Mouse (Mus musculus): ENCODE measurements around the gene Cd276. TPM values are rescaled to one million over a fixed set of nuclear protein-coding genes. Genes with fewer than 3 reads are reported as not detected.

Gene Cd276
- total RNA-seq, 2 experiments from 2014 or later, result 10.1 TPM

DNA sequence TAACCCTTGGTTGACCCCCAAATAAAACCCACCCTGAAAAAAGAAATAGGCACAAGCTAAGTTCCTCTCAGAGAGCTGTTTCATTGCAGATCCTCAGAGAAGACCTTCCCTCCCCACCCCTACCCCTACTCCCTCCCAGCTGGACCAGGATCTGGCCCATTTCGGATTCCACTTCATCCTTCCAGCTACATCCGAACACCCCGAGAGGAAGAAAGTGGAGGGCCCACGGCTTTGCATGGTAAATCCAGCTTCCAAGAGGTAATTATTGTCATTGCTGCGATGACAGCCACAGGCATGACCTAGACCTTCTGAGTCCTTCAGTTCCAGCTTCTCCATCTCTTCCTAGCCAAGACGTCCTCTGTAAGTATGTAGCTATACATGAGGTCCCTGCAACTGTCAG lies 4.3 kb downstream of the Cd276 start:
- DNase-seq, result no peak

DNA sequence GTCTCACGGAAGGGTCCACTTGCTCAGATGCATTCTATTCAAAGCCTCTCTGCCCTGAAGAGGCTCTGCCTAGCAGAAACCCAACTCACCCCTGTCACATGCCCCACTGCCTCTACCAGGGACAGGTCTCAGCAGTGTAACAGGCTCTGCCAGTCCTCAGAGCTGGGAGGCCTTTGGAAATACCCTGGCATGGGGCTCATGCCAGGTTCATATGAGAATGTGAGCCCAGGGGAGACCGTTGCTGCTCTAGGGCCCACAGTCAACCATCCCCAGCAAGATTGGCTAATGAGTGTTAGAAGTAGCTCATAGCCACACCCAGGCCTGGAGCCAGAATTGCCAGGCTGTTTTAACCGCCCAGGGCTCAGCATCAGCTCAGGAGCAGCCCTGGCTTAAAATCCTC lies 5.5 kb downstream of the Cd276 start:
- DNase-seq, result peak; percentile 40

DNA sequence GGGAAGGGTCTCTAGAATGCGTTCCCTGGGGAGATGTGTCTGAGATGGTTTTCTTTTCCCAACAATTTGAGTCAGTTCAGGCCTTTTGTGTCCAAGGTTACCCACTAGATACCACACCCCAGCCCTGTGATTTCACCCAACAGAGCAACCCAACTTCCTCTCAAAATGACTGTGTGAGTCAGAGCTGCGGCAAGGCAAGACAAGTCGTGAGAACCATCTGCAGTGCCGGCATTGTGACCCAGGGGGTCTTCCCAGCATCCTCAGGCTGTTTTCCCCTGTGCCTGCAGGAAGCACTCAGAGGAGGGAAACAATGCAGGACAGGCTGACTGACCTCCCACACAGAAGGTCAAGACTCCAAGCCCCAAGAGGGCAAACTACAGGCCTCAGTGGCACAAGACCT lies 6.3 kb downstream of the Cd276 start:
- no peak for DNase-seq

DNA sequence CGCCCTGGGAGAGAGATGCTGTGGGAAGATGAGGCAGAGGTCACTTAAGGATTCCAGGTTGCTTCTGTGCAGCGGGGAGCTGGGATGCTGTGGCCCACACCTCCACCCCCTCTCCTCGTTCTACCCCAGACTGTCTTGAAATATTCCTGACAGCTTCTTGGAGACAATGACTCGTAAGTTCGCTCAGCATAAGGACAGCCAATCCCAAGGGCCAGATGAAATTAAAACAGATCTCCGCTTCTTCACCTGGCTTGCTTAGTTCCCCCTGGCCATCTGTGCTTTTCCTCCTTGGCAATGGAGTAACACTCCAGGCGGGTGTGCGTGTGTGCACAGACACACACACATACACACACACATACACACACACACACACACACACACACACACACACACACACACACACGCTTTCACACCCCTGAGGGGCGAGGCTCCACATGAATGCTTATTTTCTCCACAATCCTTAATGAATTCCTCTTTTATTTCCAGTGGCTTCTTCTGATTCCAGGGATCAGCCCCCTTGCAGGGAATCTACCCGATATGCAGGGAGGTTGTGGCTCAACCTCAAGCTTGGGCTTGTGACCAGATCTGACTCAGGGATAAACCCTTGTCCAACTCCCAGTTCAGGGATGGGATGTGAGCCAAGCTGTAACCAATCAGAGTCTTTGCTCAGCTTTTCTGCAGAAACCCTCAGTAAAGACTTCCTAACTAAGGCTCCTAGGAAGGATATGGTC lies 8.4 kb downstream of the Cd276 start:
- peak; percentile 59 for DNase-seq

DNA sequence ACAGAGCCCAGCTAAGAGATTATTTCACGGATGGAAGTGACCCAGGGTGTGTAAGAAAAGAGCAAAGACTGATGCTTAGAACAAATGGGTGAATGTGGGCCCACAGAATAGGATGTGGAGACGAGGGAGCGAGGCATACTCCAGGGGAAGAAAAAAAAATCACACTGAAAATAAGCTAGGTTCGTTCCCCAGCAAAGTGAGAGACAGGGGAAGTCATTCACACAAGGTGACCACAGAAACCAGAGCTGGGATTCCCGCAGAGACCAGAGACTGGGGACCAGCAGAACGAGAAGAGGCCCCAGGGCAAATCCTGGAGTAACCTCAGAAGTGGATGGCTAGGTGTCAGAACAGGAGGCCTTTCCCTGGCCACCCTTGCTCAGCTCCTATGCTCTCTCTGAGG lies 9.8 kb downstream of the Cd276 start:
- DNase-seq, result no peak

DNA sequence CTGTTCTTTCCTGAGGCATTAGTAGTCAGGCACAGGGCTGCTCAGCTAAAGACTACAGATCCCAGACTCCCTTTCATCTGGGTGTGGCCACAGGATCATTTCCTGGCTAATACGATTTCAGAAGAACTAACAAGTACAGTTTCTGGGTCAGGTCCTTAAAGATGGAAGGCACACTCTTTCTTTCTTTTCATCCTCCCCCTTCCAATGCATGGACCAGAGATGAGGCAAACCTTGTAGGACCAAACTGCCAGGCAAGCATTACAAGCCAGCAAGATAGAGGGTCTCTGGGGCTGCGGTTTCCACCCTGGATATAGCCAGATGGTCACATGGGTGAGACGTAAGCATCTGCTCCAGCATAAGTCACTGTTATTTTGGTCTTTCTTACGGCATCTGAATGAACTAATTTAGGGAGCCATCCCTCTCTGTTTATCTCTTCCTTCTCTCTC lies 10.3 kb downstream of the Cd276 start:
- DNase-seq, result no peak

DNA sequence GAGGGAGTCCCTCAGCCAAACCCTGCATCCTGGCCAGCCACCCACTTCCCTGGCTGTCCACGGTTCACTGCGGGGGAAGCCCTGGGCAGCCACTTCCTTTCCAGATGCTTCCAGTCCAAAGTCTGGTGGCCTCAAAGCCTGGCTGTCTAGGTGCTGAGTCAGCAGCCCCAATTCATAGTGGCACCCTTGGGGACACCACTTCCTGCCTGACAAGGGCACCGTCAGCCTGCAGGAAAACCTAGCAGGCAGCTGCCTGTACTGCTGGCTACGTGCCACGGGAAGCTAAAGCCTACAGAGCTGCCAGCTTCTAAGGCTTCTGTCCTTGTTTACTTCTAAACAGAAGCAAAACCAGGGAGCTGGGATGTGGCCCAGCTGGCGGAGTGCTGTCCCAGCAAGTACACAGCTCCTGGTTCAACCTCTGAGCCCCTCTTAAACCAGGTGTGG lies 13.3 kb downstream of the Cd276 start:
- peak; percentile 80 for DNase-seq

DNA sequence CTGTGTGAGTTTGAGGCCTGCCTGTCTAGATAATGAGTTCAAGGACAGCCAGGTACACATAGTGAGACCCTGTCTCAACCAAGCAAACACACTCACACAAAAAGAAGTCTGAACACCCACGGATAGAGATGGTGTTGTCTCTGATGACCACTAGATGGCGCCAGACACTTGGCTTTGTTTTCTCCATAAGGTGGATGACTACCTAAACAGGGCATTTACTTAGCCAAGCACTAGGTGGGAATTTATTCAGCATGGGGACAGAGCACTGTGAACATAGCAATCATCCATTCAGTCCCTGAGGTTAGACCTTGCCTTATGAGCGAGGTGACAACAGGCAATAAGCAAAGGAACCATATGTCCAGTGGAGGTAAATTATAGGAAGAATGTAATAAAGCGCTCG lies 15.4 kb downstream of the Cd276 start:
- DNase-seq, result no peak

DNA sequence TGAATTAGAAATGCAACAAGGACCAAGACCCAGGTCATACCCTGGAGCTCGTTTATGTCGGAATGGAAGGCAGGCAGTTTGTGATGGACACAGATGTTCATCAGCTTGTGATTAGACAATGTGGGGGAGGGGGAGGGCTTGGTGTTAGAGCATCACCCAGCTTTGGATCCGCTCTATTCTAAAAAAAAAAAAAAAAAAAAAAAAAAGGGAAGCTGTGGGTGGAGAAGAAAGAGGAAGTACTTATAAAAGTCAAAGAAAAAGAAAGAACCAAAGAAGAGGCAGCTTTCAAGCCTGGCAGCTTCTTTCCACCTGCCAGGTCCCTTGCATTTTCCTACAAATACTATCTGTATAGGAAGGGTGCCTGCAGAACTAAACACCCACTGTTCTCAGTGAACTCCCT lies 17.5 kb downstream of the Cd276 start:
- DNase-seq, result no peak

DNA sequence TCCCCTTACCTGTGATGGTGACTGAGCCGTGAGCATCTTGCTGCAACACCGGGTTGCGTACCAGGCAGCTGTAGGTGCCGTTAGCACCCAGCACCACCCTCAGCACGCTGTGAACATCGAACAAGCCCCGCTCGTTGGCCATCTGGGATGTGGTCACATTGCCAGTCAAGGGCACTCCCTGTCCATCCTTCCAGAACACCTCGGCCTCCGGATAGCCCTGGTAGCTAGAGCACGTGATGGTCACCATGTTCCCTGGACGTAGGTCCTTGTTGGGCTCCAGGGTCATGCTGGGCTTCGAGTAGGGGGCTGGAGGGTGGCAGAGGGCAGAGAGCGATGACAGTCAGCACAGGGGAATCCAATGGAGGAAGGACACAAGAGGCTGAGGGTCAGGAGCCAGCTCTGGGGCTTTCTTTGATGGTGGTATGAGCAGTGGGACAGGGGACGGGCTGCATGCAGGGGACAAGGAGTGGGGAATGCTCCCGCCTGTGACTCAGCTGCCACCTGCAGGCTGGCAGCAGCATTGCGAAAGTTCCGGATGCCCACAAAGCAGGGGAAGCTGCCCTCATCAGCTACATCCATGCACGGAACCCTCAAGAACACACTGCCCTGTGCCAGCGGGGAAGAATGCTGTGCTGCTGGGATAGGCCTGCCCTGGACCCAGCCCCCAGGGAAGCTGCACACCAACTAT lies 19.6 kb downstream of the Cd276 start:
- DNase-seq, result no peak

DNA sequence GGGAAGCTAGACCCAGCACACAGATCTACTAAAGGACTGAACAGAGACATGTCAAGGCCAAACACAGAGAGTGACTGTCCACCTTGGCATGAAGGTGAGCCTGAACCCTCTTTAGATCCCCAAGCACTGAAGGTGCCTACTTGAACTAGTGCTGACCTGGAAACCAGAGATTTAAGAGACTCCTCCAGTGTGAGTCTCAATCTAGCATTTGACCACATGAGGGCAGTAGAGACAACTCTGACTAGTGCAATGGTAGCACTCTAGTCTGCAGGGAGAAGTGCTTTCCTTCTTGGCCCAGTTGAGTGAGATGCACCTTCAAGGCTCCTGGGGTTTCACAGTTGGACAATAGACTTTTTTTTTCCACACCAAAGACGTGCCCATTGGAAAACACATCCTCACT lies 20.5 kb downstream of the Cd276 start:
- DNase-seq, result no peak

DNA sequence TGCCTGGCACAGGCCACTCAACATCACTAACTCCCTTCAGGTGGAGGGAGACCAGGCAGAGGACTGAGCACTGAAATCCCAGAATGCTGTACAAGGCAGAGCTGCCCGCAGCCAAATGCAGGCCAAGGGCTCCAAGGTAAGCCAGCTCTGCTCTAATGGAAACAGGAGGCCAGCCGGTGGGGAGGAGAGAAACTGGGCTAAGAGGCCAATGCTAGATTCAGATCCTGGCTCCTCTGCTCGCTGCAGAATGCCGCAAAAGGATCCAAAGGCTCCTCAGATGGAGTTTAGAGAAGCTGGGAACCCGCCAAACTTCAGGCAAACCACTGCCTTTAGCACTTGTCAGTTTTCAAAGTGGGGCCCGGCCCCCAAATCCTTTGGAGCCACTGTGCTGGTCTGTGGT lies 21.9 kb downstream of the Cd276 start:
- DNase-seq, result no peak

DNA sequence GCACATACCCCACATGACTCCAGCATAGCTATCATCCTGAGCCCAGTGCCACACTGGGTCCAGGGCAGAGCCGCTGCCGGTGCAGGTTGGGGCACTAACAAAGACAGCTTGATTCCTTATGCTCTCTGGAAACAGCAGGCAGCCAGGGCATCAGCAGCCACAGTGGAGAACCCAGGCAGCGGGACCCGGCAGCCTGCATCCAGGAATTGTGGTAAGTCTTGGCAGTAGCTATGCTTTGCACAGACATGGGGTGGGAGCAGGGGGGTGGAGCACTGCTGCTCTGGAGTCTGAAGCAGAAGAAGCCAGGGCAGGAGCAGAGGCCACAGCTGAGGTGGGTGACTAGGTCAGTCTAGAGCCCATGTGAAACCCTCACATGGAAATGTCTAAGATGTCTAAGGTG lies 23.0 kb downstream of the Cd276 start:
- DNase-seq, result no peak

DNA sequence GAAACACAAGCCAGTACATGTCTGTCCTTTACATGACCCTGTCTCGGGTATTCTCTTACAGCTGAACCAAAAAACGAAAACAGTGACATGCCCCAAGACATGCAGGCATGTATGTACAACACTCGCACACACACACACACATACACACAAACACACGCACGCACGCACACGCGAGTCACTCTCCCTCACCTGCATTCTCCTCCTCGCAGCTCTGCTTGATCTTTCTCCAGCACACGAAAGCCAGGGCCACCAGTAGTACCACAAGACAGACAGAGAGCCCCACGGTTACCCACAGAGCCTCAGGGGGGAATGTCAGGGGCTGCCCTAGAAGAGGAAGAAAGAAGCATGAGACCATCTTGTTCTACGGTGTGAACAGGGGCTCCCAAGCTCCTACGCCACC lies 24.8 kb downstream of the Cd276 start:
- no peak for DNase-seq

DNA sequence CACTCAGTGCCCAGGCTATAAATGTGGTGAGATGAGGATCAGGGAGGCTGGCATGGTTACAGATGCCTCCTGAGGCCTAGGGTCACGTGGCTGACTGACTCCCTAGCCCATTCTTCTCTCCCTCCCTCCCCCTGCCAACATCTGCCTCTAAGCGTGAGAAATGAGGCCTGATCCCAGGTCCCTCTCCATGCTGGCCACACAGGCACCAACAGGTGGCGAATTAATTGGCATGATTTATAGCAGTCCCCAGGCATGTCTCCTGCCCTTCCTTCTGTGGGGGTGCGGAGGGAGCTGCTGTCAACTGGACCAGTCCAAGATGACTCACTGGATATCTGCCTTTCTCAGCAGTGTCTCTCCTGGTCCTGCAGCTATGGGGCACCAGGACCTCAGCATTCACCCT lies 27.4 kb downstream of the Cd276 start:
- DNase-seq, result no peak

DNA sequence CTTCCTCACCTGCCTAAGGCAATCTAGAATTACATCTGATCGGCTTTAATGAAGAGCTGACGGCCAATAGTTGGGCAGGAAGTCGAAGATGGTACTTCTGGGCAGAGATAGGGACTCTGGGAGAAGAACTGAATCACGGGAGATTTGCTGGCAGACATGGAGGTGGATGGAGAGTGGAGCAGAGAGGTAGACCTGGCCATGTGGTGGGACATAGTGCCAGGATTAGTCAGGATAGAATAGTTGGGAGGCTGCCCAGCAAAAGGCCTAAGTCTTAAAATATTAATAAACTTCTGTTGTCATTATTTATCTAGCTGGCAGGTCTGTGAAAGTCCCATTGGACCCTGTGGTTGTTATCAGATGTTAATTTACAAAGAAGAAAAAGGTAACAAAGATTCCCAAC lies 30.1 kb downstream of the Cd276 start:
- DNase-seq, result no peak

DNA sequence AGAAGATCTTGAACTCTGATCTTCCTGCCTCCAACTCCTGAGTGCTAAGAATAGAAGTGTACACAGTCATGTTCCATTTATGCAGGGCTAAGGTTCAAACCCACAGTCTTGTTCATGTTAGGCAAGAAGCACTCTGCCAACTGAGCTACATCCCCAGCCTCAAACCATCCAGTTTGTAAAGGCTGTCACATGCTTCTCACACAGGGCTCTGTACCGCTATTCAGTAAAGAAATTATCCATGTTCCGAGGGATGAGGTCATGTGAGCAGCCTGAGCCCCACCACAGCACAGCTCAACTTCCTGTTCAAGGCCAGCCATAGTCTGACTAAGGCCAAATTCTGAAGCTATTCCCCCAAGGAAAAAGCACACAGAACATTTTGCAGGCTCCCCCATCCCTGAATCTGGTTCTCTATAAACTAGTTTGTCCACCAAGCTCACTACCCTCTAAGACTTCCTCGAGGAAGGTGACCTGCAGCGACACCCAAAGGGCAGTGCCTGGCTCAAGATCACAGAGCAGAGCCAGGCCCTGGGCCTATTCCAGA lies 33.3 kb downstream of the Cd276 start:
- no peak for DNase-seq

DNA sequence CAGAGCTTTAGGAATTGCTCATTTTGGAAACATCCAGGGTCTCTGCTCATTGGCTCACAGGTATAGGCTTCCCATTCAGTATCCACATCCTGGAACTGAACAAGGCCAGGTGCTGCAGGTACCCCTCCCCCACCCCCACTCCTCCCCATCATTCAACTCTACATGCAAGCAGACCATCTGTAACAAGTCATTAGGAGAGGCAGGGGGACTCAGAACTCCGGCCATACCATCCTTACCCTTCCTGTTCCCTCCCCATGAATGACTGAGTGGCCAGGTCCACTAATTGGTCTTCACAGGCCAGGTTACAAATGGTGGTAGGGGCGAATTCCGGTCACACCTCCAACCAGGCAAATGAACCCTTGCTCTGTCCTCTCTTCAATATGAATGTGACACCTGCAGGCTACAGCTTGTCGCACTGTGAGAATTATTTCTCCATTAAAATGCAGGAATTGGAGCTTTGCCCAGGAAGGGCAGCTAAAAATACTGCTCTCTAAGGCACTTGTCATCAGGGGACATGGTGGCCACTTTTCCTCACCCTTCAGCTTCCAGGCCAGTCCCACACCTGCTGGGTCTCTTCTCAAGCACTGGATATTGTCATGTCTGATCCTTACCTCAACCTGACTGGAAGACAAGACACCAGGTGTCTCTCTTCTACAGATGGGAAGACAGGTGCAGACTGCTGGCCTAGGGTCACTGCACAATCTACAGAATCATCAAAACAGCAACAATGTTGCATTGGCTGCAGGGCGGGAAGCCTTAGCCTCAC lies 34.2 kb downstream of the Cd276 start:
- no peak for DNase-seq

DNA sequence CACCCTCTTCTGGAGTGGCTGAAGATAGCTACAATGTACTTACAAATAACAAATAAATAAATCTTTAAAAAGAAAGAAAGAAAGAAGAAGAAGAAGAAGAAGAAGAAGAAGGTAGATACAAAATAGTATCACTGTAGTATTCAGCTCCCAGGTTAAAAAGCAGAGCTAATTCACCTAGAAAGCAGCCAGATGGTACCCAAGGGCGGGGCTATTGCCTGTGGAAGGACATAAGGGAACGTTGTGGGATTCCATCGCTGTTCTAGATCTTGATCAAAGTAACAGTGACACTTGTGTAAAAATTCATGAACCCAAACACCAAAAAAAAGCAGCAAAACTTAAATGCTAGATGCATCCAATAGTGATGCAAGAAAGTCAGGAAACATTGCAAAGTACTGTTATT lies 35.3 kb downstream of the Cd276 start:
- DNase-seq, result no peak

DNA sequence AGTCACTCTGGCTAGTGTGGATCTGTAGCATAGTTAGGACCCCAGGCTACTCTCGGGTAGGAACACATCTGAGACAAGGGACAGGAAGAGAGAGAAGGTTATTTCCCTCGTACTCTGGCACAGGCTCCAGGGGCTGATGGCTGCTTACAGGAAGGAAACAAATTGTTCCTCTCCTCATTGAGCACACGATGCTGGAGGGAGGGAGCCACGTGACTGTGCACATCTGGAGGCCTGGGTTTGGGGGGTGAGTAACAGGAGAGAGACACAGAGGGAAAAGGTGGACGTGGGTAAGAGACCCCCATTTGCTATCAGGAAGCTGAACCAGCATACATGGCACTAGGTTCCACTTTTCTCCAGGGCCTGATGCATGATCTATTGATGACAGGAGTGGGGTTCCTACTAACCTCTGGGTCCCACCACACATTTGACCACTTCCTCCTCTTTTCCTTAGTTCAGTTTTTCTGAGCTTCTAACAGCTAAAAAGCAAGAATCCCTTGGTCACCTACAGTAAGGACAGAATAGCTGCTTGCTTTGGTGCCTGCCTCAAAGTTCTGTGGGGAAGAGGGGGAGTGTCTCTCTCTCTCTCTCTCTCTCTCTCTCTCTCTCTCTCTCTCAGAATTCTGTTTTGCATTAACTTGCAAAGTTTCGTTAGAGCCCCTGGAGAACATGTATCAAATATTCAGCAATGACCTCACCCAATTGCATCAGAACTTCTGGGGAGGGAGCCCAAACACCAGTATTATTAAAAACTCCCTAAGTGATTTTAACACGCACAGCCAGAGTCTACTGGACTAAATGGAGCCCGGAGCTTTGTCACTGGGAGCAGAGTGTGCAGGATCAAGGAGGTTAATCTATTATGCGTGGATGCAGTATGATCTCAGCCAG lies 37.1 kb downstream of the Cd276 start:
- DNase-seq, result no peak

DNA sequence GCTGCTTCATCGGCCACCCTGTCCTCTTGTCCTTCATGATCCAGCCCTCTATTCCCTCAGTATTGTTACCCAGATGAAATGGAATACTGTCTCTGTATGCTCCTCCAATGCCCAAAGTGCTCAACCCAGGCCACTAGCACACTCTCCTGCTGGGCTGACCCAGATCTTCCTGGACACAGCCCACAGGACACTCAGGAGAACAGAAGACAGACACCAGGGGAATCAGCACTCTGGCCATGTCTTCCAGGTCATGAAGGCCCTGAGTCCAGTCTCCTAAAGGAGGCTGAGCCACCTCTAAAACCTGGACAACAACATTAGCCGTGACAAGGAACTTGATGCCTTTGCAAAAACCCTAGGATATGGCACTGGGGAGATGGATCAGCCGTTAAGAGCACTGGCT lies 38.8 kb downstream of the Cd276 start:
- no peak for DNase-seq

DNA sequence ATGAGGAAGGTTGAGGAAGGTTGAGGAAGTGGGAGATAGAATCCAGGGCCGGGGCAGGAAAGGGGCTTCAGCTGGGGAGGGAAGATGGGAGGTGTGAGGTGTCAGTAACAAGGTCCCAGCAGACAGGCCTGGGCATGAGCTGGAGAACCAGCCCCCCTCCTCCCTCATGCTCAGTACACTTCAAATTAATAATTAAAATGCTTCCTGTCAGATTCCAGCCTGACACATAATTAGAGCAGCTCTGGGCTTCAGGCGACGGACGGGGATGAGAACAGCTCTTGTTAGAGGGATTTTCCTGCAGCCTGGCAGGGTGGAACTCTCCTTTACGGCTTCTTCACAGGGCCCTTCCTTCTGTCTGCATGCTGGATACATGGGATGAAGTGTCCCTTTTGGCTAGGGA lies 41.5 kb downstream of the Cd276 start:
- DNase-seq, result no peak

Data from gastrocnemius, postnatal 25 days (tissue).